Mouse (Mus musculus): ENCODE results near the gene Gm20518.

The Gm20518 gene

DNA sequence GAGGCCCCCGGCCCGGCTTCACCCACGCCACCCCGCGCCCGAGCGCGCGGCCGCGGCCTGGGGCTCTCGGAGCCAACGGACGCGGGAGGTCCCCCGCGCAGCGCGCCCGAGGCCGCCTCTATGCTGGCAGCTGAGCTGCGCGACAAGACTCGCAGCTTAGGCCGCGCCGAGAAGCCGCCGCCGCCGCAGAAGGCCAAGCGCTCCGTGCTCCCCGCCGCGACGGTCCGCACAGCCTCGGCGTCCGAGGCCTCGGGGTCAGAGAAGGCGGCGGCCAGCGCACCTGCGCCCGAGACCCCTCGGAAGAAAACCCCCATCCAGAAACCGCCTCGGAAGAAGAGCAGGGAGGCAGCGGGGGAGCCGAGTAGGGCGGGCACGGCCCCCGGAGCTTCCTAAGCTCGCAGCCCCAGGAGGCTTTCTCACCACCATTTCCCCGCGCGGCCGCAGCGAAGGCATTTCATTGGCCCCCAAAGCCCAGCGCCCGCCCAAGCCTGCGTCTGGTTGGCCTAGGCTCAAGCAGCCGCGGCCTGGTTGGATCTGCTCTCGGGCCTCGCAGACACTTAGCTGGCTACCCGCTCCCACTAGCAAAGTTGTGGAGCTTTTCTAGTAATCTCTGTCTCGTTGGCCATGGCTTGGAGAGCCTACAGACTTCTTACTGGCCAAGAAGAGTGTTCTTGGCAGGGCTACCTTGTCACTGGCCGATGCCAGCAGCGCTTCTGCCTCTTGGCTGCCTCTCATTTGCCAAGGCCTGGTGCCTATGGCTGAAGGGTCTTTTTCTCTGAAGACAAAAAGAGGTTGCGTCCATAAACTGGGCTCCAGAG, 84.1 kb downstream of the Gm20518 start:
- DNase-seq (ENCODE audit: low spot score in 2 of 2): peak; percentile 83 to 86

DNA sequence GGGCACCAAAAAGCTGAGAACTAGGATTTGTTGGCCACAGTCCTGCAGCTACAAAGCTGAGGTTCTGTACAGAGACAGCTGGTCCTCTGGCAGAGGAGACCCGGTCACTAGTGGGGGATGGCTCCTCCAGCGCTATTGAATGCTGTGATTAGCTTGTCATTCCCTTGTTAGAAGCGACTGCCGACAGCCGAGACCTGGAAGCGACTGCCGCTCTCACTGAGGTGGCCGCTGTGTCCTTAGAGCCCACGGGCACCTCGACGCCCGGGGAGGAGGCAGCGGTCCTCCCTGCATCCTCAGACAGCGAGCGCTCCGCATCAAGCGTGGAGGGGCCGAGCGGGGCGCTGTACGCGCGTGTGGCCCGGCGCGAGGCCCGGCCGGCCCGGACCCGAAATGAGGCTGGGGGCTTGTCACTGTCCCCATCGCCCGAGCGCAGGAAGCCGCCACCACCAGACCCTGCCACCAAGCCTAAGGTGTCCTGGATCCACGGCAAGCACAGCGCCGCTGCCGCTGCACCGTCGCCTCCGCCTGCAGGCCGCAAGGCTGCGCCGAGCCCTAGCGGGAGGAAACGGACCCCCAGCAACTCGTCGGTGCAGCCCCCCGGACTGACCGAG, 84.8 kb downstream of the Gm20518 start:
- DNase-seq (ENCODE audit: low spot score in 2 of 2): no peak

DNA sequence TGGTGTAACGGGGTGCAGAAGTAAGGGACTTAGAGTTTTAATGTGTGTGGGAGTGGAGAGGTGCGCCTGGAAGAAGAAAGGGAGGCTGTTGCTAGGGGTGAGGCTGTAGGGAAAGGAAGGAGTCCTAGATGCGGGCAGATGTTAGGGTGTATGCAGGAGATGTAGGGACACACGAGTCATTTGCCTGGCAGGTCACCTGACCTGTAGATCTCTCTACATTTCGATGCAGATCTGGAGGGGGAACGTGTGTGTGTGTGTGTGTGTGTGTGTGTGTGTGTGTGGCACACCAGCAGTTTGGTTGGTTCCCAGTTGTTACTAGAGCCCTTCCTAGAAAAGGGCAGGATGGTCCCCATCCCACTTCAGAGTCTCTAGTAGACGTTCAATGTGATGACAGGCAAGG, 86.5 kb downstream of the Gm20518 start:
- no peak for DNase-seq (ENCODE audit: low spot score in 2 of 2)

DNA sequence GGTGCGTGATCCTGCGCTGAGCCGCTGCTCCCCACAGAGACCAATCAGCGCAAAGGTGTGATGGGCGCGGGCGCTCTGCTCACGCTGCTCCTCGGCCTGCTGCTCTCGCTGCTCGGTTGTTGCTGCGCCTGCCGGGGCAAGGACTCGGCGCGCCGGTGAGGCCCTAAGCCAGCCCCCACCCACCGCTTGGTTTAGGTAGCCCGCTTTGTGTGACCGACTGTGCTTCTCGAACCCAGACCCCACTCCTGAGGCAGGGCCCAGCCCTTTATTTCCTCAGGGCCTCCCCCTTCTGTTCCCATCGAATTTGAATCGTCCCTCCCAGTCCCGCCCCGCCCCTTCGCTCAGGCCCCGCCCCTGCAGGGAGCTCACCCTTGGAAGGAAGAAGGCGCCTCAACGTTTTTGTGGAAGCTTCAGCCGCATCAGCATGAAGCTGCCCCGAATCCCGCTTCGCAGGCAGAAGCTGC, 87.0 kb downstream of the Gm20518 start:
- DNase-seq (ENCODE audit: low spot score in 2 of 2): no peak

DNA sequence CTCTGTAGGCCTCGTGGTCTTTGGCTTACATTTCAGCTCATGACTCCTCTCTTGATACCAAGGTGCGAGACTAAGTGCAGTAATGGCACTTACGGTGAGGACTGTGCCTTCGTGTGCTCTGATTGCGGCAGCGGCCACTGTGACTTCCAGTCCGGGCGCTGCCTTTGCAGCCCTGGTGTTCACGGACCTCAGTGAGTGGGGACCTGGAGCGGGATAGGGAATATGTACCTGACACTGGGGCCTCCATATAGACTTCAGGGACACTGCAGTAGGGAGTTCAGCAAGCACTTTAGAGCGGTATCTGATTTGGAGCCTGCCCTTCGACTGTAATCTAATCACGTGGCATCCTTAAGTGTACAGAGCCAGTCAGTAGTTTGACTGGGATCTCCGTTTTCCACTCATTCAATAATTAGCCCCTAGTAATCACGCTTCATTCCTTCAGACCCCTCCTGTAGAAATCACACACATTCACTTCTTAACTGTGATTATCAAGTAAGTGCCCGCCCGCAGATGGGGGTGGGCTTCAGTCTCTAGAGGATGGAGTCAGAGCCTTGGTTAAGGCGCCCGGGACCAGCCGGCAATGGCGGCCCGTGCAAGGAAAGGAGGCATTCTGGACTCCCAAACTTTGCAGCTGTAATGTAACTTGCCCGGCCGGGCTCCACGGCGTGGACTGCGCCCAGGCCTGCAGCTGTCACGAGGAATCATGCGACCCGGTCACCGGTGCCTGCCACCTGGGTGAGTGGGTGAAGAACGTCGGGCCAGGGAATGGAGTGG, 87.6 kb downstream of the Gm20518 start:
- no peak for DNase-seq (ENCODE audit: low spot score in 2 of 2)

DNA sequence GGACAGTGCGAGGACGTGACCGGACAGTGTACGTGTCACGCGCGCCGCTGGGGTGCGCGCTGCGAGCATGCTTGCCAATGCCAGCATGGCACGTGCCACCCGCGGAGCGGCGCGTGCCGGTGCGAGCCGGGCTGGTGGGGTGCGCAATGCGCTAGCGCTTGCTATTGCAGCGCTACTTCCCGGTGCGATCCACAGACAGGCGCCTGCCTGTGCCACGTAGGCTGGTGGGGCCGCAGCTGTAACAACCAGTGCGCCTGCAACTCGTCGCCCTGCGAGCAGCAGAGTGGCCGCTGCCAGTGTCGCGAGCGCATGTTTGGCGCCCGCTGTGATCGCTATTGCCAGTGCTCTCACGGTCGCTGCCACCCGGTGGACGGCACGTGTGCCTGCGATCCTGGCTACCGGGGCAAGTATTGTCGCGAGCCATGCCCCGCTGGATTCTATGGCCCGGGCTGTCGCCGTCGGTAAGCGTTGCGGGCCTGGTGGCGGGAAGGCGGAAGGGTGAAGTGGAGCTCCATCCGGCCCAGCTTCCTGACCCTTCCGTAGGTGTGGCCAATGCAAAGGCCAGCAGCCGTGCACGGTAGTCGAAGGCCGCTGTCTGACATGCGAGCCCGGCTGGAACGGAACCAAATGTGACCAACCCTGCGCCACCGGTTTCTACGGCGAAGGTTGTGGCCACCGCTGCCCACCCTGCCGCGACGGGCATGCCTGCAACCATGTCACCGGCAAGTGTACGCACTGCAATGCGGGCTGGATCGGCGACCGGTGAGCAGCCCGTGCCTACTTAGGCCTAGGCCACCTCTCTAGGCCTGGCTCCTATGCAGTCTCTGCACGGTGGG, 88.4 kb downstream of the Gm20518 start:
- peak in 1 of 2 experiments; percentile 43 for DNase-seq (ENCODE audit: low spot score in 2 of 2)

DNA sequence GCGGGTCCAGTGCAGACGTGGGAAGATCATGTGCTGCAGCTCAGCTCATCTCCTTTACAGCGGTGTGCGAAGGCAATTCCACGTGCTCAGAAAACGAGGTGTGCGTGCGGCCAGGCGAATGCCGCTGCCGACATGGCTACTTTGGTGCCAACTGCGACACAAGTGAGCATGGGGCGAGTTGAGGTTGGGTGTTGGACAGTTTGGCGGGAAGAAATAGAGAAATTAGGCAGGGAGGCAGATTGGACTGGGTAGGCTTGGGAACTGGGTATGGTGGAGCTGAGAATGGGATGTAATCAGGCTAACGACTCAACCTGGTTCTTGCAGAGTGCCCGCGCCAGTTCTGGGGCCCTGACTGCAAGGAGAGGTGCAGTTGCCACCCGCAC, 89.0 kb downstream of the Gm20518 start:
- DNase-seq (ENCODE audit: low spot score in 2 of 2): no peak

DNA sequence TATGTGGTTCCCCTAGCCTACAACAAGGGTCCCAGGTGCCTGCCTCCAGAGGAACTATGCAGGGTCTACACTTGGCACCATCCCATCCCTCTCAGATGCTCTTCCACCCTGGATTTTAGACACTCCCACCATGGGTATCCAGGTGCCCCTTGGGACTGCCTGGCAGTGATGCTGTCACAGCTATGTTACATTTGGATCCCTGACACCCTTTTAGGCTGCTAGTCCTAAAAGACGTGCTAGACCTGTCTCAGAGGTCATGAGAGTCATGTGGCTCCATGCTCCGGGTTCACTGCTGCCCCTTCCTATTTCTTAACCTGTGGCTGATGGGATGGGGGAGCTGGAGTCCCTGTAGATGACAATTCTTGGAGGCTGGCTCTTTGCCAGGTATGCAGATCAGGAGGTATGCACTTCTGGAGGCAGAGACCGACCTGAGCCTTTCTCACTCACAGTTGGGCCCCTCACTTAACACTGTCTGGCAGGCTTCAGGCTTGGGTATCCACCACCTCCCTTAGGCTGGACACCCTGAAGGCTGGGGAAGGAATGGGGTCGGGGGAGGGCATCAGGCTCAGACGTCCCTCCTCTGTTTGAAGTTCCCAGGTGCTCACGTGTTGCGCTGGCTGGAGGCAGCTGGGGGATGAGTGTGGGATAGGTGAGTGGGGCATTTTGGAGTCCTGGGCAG, 89.6 kb downstream of the Gm20518 start:
- no peak for DNase-seq (ENCODE audit: low spot score in 2 of 2)

DNA sequence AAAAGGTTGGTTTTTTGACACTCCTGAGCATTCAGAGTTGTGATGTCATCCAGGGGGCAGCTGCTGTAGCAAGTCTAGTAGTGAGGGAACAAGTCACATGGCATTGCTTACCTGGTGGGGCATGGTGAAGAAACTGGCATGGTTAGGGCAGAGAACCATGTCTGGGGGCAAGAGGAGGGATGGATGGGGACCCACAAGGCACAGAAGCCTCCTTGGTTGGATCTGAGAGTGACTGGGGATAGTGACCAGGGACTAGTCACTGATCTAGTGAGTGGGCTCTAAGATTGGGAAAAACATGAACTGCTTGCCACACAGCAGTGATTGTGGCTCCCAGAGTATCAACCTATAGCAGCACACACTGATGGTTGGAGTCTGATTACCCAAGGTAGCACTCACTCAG, 91.9 kb downstream of the Gm20518 start:
- no peak for DNase-seq (ENCODE audit: low spot score in 2 of 2)

DNA sequence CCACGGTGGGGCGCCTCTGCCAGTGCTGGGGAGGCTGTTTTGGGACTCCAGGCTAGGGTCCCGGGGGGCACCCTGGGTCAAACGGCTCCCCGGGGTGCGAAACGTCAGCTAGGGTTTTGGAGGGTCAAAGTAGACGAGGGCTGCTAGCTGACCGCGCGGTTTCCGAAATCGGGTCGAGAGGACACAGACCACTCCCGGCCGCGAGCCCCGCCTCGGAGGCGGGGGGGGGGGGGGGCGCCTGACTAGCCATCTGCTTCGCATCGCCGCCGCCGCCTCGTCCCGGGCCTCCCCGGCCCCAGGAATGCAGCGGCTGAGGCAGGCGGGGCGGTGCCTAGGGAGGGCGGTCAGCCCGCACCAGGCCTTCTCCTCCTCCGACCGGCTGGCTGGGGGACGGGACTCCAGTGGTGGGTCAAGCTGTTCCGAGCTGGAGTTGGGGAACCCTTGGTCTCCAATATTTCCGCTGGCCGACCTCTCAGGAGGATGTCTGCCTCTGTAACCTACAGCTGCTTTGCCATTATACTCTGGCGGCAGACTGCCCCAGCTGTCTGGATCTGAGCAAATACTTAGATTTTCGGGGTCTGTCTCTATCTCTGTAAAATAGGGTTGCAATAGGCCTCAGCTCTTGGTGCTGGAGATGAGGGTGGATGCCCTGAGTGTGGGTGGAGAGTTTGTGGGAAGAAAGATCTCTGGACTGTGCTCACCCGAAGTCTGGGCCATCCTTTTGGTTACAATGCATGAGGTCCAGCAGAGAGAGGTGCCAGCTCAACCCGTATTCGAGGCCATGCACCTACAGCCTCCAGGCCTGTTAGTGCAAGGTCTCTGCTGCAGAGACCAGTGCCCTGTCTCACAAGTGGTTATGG, 92.9 kb downstream of the Gm20518 start:
- DNase-seq (ENCODE audit: low spot score in 2 of 2): peak; percentile 62 to 70

DNA sequence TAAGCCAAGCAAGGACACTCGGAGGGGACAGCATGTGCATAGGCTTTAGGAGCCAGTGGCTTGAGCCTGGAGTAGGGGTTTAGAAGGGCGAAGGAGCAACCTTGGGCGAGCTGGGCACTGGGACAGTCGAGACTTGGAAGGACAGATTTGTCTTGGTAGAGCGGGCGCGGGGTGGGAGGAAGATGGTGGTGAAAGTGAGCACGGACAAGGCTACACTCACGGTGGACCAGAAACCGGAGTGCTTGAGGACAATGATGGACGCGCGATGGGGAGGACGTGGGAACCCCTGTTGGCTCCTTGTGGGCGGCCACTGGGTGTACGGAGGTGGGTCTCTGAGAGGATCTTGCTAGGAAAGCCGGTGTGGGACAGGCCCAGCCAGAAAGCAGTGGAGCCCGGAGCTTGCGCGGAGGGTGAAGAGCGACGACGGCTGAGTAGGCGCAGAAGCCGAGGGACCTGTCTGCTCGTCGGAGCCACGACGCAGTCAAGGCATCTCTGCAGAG, 93.6 kb downstream of the Gm20518 start:
- DNase-seq (ENCODE audit: low spot score in 2 of 2): no peak

DNA sequence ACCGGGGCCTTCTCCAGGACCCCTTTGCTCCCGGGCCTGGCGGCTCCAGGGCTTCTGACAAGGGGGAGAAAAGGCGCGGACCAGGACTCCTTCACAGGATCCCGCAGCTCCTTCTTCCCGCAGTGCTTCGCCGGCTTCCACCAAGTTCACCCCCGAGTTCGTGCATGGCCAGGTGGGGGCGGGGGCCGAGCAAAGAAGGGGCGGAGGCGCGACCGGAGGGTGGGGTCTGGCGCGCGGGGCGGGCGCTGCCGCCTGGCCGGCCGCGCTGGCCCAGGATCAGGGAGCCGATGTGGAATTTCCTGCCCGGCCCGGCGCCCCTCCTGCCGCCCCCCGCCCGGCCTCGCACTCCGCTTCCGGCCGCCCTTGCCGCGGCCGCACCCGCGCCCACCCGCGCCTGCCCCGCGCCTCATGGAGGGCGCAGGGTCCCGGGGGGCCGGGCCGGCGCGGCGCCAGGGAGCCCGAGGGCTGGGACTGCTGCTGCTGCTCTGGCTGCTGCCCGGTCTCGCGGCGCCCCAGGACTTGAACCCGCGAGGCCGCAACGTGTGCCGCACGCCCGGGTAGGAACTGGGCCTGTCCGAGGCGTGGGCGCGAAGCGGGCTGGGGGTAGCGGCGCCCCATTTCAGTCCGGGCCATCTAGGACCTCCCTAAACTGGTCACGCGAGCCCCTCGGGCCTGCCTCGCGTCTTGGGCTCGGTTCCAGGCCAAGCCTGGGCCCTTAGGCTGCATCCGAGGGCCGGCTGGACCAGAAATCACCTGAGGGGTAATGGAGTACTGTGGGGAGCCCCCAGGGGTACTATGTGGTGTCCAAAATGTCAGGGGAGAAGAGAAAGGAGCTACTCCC, 94.3 kb downstream of the Gm20518 start, which contains the start of gene Scarf2:
Gene Scarf2, plus strand, starts transcription at position 312 of the 841 bp plus-strand sequence.
- DNase-seq (ENCODE audit: low spot score in 2 of 2): peak; percentile 44 to 54

DNA sequence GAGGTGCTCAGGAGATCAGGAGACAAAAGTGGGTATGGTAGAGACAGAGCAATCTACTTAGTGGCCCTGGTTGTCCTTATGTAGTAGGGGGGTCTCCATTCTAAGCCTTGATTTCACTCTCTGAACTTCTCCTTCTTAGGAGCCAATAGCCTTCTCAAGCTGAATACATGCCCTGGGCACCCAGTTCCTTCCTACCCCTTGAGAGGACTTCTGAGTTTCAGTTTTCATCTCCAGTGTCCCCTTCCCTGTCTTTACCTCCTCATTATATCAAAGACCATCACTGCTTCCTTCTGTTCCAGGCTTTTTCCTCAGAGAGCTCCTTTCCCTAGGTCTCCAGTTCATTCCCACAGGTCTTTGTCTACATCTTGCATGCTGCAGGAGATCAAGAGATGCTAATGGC, 95.0 kb downstream of the Gm20518 start:
- DNase-seq (ENCODE audit: low spot score in 2 of 2): no peak

DNA sequence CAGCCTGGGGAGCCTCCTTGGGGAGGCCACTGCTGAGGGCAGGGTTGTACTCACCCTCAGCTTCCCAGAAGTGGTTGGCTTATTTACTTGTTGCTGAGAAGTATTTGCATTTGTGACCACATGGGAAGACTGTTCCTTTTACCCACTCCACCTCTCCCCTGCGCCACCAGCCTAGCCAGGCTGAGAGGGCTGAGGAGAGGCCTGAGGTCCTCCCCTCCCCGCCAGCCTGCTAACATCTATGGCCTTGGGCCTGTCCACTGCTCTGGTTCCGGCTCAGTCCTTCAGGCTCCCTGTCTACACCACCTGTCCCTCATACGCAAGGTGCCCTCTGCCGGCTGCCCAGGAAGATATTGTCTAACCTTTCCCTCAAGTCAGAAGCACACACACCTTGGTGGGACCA, 95.8 kb downstream of the Gm20518 start:
- DNase-seq (ENCODE audit: low spot score in 2 of 2): no peak

DNA sequence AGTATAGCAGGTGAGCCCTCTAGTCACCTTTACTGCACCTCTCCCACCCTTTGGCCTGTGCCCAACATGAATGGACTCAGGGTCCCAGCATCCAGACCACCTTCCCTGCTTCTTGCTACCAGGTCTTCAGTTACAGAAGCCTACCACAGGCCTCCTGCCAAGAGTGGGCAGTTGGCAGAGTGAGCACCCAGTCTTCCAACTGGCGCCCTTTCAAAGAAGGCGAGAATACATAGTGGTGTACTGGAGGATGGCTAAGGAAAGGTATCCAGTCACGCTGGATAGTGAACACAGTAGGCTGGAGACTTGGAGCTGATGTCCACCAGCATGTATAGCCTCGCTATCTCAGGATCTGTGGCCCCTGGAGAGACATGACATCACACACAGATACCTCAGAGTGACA, 97.4 kb downstream of the Gm20518 start:
- no peak for DNase-seq (ENCODE audit: low spot score in 2 of 2)

DNA sequence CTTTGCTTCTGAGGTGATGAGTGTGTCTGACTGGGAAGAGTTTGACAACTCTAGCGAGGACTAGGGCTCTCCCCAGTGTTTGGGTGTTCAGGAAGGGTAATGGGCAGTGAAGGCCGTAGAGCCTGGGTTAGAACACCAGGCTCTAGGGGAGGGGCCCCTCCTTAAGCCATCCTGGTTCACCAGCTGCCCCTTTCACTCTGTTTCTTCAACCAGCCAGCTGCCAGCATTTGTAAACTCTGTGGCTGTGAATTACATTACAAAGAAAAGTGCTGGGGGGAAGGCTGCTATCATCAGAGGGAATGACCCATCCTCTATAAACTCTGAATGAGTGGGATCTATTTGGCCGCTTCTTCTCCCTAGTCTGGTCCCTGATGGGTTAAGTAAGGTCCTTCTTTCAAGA, 98.7 kb downstream of the Gm20518 start:
- no peak for DNase-seq (ENCODE audit: low spot score in 2 of 2)

DNA sequence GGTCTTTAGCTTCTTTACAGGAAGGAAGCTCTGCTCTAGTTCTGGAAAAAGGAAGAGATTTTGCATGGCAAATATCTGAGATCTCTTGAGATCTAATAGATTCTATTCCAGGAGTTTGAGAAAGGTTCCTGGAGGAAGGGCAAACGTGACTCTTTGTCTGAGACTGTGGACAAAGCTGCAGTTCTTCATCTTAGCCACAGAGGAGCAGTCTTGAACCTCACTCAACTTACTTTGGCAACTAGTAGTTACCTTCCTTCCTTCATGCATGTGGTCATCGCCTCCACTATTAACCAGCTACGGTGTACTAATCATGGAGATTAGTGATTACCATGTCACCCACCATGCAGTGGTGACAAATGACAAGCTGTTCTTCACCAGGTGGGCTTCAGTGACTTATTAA, 106.1 kb downstream of the Gm20518 start:
- DNase-seq (ENCODE audit: low spot score in 2 of 2): no peak

All from heart, adult 9 months (tissue).